Mouse (Mus musculus) thymus, postnatal 0 days (tissue): ENCODE results near the gene Ano1. TPM values are rescaled to one million over a fixed set of nuclear protein-coding genes. Genes with fewer than 3 reads are reported as not detected.
A peak's percentile ranks its signal among the peaks of the same experiment; 100 is the strongest.

ENCODE experiments used
- DNase-seq: peaks from one replicate; pipeline ENCODE4 v3.0.0-alpha.2; 2015; ENCODE audit warnings: low spot score
- polyA plus RNA-seq: library from polyadenylated mRNA; unstranded; fragments of >200 nt; fragmentation: Nextera tagmentation; extraction: Ambion mirVana; gene quantifications from 2 replicates; pipeline ENCODE4 v1.2.1, GENCODE M21; 2015

Gene Ano1
- 1.3 TPM in 2 replicates for polyA plus RNA-seq

- no peak for DNase-seq
These were observed at the start of gene Ano1 for GRCm38 (mm10) chr7:144751833-144752232. Gene Ano1, minus strand, starts transcription at chr7:144751974.

GRCm38 (mm10) chr7:144798471-144798870 lies 46.7 kb upstream of the Ano1 start:
- no peak for DNase-seq

DNA sequence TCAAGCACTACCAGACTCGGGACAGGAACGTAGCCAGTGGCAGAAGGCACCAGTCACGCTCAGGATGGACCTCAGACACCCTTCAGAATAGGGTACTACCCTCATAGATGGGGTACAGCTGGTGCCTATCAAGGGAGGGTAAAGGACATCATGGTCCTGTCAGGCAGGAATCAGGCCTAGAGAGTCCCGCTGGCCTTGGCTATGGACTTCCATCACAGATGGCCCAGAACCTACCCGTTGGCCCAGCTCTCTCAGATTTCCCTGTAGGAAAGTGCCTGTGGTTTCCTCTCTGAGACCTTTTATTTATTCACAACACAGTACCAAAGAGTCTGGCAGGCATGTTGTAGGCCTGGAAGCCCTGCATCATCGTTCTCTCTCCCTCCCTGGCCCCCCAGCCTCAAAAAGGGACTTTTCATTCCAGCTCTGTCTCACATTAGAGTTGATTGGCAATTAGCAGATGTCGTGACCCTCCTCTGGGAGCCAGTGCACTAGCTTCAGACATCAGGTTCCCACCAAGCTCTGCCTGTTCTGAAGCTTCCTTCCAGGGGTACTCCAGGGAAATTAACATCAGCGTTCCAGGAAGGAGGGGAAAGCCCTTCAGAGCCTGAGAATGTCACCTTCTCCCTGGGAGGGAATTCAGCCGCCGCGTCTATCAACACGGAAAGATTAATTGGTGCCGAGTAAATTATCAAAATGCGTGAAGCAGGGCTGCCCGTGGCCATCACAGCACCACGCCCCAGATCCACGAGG lies 45.4 kb upstream of the Ano1 start:
- no peak for DNase-seq

DNA sequence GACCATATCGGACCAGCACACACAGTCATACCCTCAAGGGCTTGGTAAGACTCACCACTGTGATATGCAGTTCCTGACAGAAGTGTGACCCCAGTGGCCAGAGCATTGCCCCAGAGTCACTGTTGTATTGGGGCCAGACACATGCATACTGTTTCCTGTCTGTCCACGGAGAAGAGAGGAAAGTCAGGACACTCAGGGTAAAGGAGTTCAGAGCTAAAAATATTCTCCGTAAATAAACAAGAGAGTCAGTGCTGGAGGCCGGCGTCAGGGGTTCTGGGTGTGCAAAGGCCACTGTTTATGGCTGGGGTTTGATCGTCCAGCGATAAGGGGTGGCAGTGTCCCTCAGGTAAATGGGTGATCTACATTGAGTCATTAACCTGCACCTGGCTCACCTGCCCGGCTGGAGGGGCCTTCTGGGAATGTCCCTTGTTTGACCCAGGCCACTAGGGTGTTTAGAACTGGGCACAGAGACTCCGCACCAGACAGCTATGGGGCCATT lies 44.3 kb upstream of the Ano1 start:
- no peak for DNase-seq

DNA sequence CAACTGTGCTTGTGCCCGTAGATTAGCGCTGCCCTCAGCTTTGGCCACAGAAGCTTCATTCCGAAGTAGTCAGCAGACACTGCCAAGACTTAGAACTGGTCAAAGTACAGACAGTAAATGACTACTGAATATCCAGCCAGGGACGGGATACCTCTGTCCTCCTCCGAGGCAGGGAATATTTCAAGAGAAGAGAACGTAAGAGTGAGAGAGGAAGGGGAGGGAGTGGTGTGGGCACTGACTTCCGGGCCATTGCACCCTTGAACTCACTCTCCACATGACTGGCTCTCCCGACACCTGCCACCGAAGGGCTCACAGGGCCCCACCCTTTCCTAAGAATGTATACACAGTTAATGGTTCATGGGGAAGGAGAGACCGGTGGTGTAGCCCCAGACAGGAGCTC lies 41.5 kb upstream of the Ano1 start:
- DNase-seq, result no peak

GRCm38 (mm10) chr7:144791426-144791825 lies 39.7 kb upstream of the Ano1 start:
- DNase-seq, result no peak

GRCm38 (mm10) chr7:144789601-144790556 lies 38.1 kb upstream of the Ano1 start:
- peak; percentile 9 for DNase-seq

DNA sequence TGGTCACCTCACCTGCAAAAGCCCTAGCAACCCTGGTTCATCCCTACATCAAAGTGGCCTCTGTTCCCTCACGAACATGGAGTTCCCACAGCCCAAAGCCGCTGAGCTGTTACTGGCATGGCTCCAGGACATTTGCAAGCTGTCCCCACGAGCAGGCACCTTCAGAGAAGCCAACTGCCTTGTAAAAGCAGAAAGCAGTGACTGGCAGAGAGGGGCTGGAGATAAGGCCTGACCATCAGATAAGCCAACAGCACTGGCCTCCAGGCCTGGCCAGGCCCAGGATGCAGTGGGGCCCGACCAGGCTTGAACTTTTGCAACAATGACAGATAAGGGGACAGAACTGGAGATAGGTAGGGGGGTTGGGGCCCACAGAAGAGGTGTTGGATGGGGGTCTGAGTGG lies 36.9 kb upstream of the Ano1 start:
- no peak for DNase-seq

DNA sequence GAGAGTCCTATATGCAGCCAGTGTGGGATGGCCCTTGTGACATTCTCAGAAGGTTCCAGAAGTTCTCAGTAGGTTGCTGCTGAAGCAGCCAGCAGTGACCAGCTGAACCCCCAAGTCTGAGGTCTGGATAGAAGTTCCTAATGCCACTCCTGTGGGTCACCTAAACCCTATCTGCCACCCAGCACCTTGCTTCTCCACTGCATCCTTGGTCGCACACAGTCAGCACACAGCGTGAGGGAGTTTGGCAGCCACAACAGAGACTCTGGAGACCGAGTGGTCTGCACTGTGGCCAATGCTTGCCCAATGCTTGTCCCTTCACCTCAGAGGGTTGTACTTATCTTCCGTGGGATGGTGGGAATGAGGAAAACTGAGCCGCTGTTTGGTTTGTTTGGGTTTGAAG lies 35.7 kb upstream of the Ano1 start:
- DNase-seq, result no peak

GRCm38 (mm10) chr7:144786571-144786970 lies 34.8 kb upstream of the Ano1 start:
- no peak for DNase-seq

DNA sequence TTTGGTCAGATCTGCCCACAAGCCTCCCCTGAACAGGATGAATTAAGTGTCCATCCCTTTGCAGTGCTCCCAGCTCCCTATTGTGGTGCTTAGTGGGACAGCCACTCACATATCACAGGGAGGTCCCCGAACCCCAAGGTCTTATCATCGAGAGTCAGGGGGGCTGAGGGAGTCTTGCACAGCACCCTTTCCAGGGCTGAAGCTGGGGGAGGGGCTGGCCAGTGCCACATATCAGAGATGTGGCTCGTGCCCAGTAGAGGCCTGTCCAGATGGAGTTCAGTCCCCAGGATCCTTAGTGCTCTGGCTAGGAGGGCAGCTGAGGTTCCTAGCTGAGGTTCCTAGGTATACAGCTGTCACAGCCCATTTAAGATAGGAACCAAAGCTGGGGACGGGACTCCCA lies 32.4 kb upstream of the Ano1 start:
- DNase-seq, result no peak

DNA sequence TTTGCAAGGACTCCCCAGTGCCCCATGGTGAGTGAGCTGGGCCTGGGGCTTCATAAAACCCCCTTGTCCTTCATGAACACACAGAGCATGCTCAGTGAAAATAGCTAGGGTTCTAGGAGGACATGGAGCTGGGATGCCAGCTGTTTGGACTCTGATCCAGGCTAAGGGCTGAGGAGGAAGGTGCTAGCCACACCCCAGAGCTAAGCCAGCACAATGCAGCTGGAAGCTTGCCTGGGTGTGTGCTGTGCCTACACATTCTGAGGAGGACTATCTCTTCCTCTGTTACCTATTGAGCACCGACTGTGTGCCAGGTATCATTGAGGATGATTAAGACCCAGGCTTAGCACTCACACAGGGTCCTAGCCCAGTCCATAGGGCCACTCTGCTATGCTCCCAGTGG lies 30.6 kb upstream of the Ano1 start:
- DNase-seq, result no peak

- DNase-seq, result no peak
These were observed 29.6 kb upstream of the Ano1 start for GRCm38 (mm10) chr7:144781337-144781736.

DNA sequence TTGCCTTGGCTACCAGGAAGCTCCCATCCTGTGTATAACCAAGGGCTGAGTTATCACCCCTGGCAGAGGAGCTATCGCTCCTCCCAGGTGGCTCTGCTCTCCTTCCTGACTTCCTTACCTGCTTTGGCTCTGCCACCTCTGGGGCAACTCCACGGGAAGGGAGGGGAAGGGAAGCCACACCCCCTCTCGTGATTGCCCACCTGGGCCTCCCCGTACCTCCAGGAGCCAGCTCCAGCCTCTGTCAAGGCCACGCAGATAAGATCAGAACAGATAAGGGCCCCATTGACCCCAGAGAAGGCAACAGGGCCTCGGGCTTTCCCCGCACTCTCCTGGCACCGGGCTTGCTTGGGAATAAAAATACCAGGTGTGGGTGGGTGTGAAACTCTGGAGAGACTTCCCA lies 28.4 kb upstream of the Ano1 start:
- no peak for DNase-seq

DNA sequence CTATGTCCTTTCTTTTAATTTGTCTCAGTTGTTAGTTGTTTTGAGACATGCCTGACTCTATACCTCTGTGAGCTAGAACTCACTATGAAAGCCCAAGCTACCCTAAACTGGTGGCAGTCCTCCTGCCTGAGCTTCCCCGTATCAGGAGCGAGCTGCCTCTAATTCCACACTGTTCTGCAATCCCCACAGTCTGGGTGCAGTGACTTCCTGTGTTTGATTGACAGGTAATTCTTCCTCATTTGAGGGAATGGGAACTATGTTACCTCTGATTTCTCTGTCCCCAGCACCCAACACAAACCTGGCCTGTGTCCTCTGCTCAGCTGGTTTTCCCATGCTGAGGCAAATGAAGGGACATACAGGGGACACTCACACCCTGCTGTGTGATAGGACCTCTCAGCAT lies 27.9 kb upstream of the Ano1 start:
- DNase-seq, result no peak

DNA sequence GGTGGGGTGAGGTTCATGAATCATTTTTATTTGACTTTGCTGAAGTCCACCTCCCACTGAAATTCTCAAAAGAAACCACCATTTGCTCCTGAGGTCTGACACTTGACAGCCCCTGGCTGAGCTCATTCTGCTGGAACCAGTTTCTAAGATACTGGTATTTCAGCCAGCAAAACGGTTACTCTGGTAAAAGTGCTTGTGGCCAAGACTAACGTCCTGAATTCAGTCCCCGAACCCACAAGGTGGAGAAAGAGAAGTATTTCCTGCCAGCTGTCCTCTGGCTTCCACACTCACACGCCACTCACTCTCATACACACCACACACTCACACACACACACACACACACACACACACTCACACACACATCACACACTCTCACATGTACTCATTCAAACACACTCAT lies 26.0 kb upstream of the Ano1 start:
- no peak for DNase-seq

DNA sequence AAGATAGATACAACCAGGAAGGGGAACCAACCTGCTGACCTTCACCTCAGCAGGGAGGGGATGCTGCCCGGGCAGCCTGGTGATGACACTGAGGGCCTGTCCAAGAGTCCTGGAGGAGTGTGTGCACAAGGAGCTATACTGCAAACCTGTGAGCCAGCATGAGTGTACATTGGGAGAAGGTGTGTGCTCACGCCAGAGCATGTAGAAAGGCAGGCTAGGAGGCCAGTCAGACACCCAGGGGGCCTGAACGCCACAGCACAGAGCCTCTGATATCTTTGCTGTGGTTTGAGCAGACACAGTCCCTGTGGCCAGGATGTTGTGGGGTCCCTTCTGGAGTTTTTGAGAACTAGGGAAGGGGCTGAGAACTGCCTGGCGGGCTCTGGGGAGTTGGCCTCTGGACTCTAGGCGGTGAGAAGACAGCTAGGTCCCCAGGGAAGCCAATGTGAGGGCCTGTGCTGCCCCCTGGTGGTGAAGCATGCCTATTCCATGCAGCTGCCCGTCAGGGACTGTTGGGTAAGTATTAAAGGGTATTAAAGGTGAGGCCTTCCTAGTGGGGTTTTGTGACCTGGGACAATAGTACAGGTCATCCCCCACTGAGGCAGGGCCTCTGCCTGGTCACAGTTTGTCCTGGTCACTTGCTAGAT lies 24.2 kb upstream of the Ano1 start:
- DNase-seq, result peak; percentile 70

DNA sequence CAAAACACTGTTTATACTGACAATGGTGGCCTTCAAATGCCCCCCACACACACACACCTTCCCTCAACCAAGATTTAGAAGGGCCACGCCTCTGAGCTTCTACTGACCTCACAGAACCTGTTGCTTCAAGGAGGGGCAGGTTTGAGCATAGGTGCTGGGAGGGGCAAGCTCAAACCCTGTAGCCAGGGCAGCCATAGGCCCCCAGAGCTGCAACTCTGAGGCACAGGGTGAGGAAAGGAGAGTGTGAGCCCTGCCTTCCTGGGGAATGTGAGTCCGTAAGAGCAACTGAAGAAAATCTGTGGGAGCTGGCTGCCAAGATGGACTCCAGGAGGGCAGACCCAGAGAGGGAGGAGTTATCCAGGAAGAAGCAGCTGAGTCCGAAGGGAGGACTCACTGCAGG lies 23.4 kb upstream of the Ano1 start:
- no peak for DNase-seq

DNA sequence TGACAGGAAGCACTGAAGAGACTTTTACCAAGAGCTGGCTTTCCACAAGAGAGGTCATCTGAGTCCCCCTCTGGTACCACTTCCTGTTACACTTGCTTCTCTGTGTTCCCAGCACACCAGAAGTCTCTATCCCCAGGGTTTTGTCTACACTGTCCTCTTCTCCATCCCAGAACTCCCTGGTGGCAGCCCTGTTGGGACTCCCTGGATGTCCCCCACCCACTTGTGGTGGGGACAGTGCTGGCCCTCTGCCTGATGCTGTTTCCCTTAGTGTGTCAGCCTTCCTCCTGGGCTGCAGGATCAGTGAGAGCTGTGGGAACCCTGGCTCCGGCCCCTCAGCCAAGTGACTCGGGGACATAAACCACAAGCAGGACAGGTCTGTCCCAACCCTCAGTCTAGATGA lies 22.5 kb upstream of the Ano1 start:
- DNase-seq, result no peak

- no peak for DNase-seq
These were observed 18.3 kb upstream of the Ano1 start for GRCm38 (mm10) chr7:144770116-144770515.

GRCm38 (mm10) chr7:144769434-144770080 lies 17.8 kb upstream of the Ano1 start:
- no peak for DNase-seq
